Mouse (Mus musculus) olfactory bulb, adult 2 months (tissue): Measurements from ENCODE around the gene Ralgapa2.

Source experiments
- CTCF ChIP-seq: fragments of 200-500 bp; IDR thresholded peaks from 2 replicates; pipeline ENCODE4 v1.5.1; 2012; ENCODE audit warnings: low read depth, mild to moderate bottlenecking, low read length, moderate library complexity; ENCODE audit not compliant: insufficient read depth
- POLR2A ChIP-seq: fragments of 200-500 bp; IDR thresholded peaks from 2 replicates; pipeline ENCODE4 v1.6.1; 2012; ENCODE audit warnings: mild to moderate bottlenecking, low read depth, low read length, moderate library complexity; ENCODE audit not compliant: insufficient read depth

GRCm38 (mm10) chr2:146549111-146549776 is 37.1 kb upstream of the Ralgapa2 start:
- TF ChIP-seq CTCF (no peak), POLR2A (no peak)
